Mouse (Mus musculus) brown adipose tissue, adult 24 weeks (tissue): ENCODE results near the gene Ccl26. TPM values are rescaled to one million over a fixed set of nuclear protein-coding genes. Genes with fewer than 3 reads are reported as not detected.

ENCODE experiments used
- H3K27ac ChIP-seq: fragments of 200-500 bp; replicated peaks from 2 replicates; pipeline ENCODE4 v1.5.1; 2012; ENCODE audit warnings: low read depth, mild to moderate bottlenecking, low read length
- H3K4me1 ChIP-seq: fragments of 200-500 bp; 2 replicates; pipeline ENCODE4 v1.6.1; 2012; ENCODE audit warnings: low read length, mixed read lengths; ENCODE audit not compliant: control insufficient read depth, insufficient read depth, insufficient read length
- H3K4me3 ChIP-seq: fragments of 200-500 bp; 2 replicates; pipeline ENCODE4 v1.5.1; 2012; ENCODE audit warnings: low read depth, mild to moderate bottlenecking, low read length, moderate library complexity; ENCODE audit not compliant: insufficient read depth
- polyA plus RNA-seq: library from polyadenylated mRNA; stranded (reverse); fragments of >200 nt; gene quantifications from 2 replicates; pipeline ENCODE4 v1.2.4, GENCODE M21; 2012; ENCODE audit not compliant: missing spikeins, insufficient read depth, insufficient read length

The Ccl26 gene
- polyA plus RNA-seq, 1 experiment, result not detected

- Histone ChIP-seq H3K27ac (peak overlapping the region; percentile 67), H3K4me3 (no peak overlapping the region), H3K4me1 (peaks cover 14% of the 10 kb centered on the region)
Measured at GRCm38 (mm10) chr5:135524660-135525560, 38.5 kb downstream of the Ccl26 start.

GRCm38 (mm10) chr5:135524087-135524486 is 39.3 kb downstream of the Ccl26 start:
- Histone ChIP-seq H3K4me1 (peaks cover 14% of the 10 kb centered on the region), H3K4me3 (no peak overlapping the region), H3K27ac (peak overlapping the region; percentile 67; the same call in 1 of the 2 replicates)

GRCm38 (mm10) chr5:135522111-135522722 is 41.2 kb downstream of the Ccl26 start:
- Histone ChIP-seq H3K27ac (no peak overlapping the region), H3K4me3 (no peak overlapping the region), H3K4me1 (peaks cover 14% of the 10 kb centered on the region)

- H3K27ac ChIP-seq, result no peak overlapping the region
- H3K4me1 ChIP-seq, result no peaks in the 10 kb centered on the region
- no peak overlapping the region for H3K4me3 ChIP-seq
Measured at GRCm38 (mm10) chr5:135517348-135517883, 46.0 kb downstream of the Ccl26 start.

GRCm38 (mm10) chr5:135513131-135513530 is 50.2 kb downstream of the Ccl26 start:
- Histone ChIP-seq H3K27ac (no peak overlapping the region), H3K4me3 (no peak overlapping the region), H3K4me1 (peaks cover 7% of the 10 kb centered on the region)

- H3K4me1 ChIP-seq, result peaks cover 17% of the 10 kb centered on the region
- H3K27ac ChIP-seq, result no peak overlapping the region
- no peak overlapping the region for H3K4me3 ChIP-seq
Measured at GRCm38 (mm10) chr5:135511105-135511504, 52.3 kb downstream of the Ccl26 start.

Other genes starting within 250 kb of the Ccl26 start
- not detected in 2 replicates for gene Fkbp6, start 213.5 kb downstream of the Ccl26 start, polyA plus RNA-seq
- gene Trim50, start 210.3 kb downstream of the Ccl26 start, polyA plus RNA-seq, result not detected in 2 replicates
- 7.3 and 12.6 TPM in 2 replicates for gene Nsun5, start 193.6 kb downstream of the Ccl26 start, polyA plus RNA-seq
- gene Pom121, start 169.0 kb downstream of the Ccl26 start, polyA plus RNA-seq, result 7.6 and 8.9 TPM in 2 replicates
- 7.9 and 8.6 TPM in 2 replicates for gene Hip1, start 18.4 kb downstream of the Ccl26 start, polyA plus RNA-seq
- 4.9 and 13.4 TPM in 2 replicates for gene Ccl24, start 9.5 kb upstream of the Ccl26 start, polyA plus RNA-seq
- gene Rhbdd2, start 69.0 kb upstream of the Ccl26 start, polyA plus RNA-seq, result 11.7 and 21.0 TPM in 2 replicates
- 138 and 156 TPM in 2 replicates for gene Por, start 106.5 kb upstream of the Ccl26 start, polyA plus RNA-seq
- gene Tmem120a, start 180.9 kb upstream of the Ccl26 start, polyA plus RNA-seq, result 131 and 304 TPM in 2 replicates
- not detected in 2 replicates for gene Styxl1, start 214.8 kb upstream of the Ccl26 start, polyA plus RNA-seq
- gene Mdh2, start 214.9 kb upstream of the Ccl26 start, polyA plus RNA-seq, result 1,985 and 2,008 TPM in 2 replicates
- not detected in 2 replicates for gene Srrm3, start 243.3 kb upstream of the Ccl26 start, polyA plus RNA-seq